Mouse (Mus musculus) layer of hippocampus, postnatal 10 days (tissue): ENCODE data around the gene Fxn. TPM values are rescaled to one million over a fixed set of nuclear protein-coding genes. Genes with fewer than 3 reads are reported as not detected.

Experiments
- total RNA-seq, 2 experiments: library from RNA; stranded (reverse); gene quantifications; 2 replicates each; pipeline ENCODE4 v1.2.3; 2021

Gene Fxn
- total RNA-seq, 2 experiments from 2014 or later, result 12.2 TPM

Other genes with a start within 250 kb of the Fxn start
- gene Fam189a2, start 249.6 kb downstream of the Fxn start, total RNA-seq, result 10 to 100 TPM; 12.9 to 14.6 TPM
- gene Tjp2, start 55.6 kb downstream of the Fxn start, total RNA-seq, result 10 to 100 TPM; 20.7 to 25.9 TPM
- gene Fam122a, start 196.8 kb upstream of the Fxn start, total RNA-seq, result 10 to 100 TPM; 33.3 to 35.4 TPM